Mouse (Mus musculus): ENCODE results near the gene Lhpp. TPM values are rescaled to one million over a fixed set of nuclear protein-coding genes. Genes with fewer than 3 reads are reported as not detected.

Gene Lhpp
- polyA plus RNA-seq, 1 experiment, result 26.2 TPM

GRCm38 (mm10) chr7:132732136-132732789, 121.8 kb downstream of the Lhpp start:
- Histone ChIP-seq H3K4me3 (ENCODE audit: insufficient read depth, low read length) (no peak overlapping the region), H3K4me1 (ENCODE audit: control insufficient read depth, insufficient read depth, low read length) (peaks cover 13% of the 10 kb centered on the region), H3K27ac (ENCODE audit: insufficient read depth, low read length) (no peak overlapping the region)
- TF ChIP-seq CTCF (IDR thresholded peaks at IDR 0.05; ENCODE audit: extremely low read depth, insufficient read depth, low read length) (no peak), POLR2A (IDR thresholded peaks at IDR 0.05; ENCODE audit: extremely low read depth, insufficient read depth, low read length) (no peak)

GRCm38 (mm10) chr7:132733521-132733920, 123.1 kb downstream of the Lhpp start:
- H3K27ac ChIP-seq (ENCODE audit: insufficient read depth, low read length), result peak overlapping the region; percentile 8; the same call in 1 of the 2 replicates
- H3K4me1 ChIP-seq (ENCODE audit: control insufficient read depth, insufficient read depth, low read length), result peaks cover 13% of the 10 kb centered on the region
- TF ChIP-seq CTCF (IDR thresholded peaks at IDR 0.05; ENCODE audit: extremely low read depth, insufficient read depth, low read length) (no peak), POLR2A (IDR thresholded peaks at IDR 0.05; ENCODE audit: extremely low read depth, insufficient read depth, low read length) (no peak)
- H3K4me3 ChIP-seq (ENCODE audit: insufficient read depth, low read length), result no peak overlapping the region

GRCm38 (mm10) chr7:132734222-132734621, 123.8 kb downstream of the Lhpp start:
- H3K27ac ChIP-seq (ENCODE audit: insufficient read depth, low read length), result peak overlapping the region; percentile 8; the same call in 1 of the 2 replicates

GRCm38 (mm10) chr7:132735145-132735544, 124.7 kb downstream of the Lhpp start:
- Histone ChIP-seq H3K4me3 (ENCODE audit: insufficient read depth, low read length) (no peak overlapping the region), H3K27ac (ENCODE audit: insufficient read depth, low read length) (peak overlapping the region; percentile 24; the same call in 1 of the 2 replicates), H3K4me1 (ENCODE audit: control insufficient read depth, insufficient read depth, low read length) (peaks cover 13% of the 10 kb centered on the region)
- TF ChIP-seq CTCF (IDR thresholded peaks at IDR 0.05; ENCODE audit: extremely low read depth, insufficient read depth, low read length) (no peak), POLR2A (IDR thresholded peaks at IDR 0.05; ENCODE audit: extremely low read depth, insufficient read depth, low read length) (no peak)

More at GRCm38 (mm10) chr7:132734222-132734621, 123.8 kb downstream of the Lhpp start:
- TF ChIP-seq CTCF (IDR thresholded peaks at IDR 0.05; ENCODE audit: extremely low read depth, insufficient read depth, low read length) (no peak), POLR2A (IDR thresholded peaks at IDR 0.05; ENCODE audit: extremely low read depth, insufficient read depth, low read length) (no peak)
- peaks cover 13% of the 10 kb centered on the region for H3K4me1 ChIP-seq (ENCODE audit: control insufficient read depth, insufficient read depth, low read length)
- no peak overlapping the region for H3K4me3 ChIP-seq (ENCODE audit: insufficient read depth, low read length)

GRCm38 (mm10) chr7:132736099-132736862, 125.8 kb downstream of the Lhpp start:
- no peak for TF ChIP-seq POLR2A (IDR thresholded peaks at IDR 0.05; ENCODE audit: extremely low read depth, insufficient read depth, low read length)
- peaks cover 10% of the 10 kb centered on the region for H3K4me1 ChIP-seq (ENCODE audit: control insufficient read depth, insufficient read depth, low read length)
- H3K4me3 ChIP-seq (ENCODE audit: insufficient read depth, low read length), result no peak overlapping the region
- peak overlapping the region; percentile 17; the same call in 1 of the 2 replicates for H3K27ac ChIP-seq (ENCODE audit: insufficient read depth, low read length)

- TF ChIP-seq POLR2A (IDR thresholded peaks at IDR 0.05; ENCODE audit: extremely low read depth, insufficient read depth, low read length), result no peak
- TF ChIP-seq CTCF (IDR thresholded peaks at IDR 0.05; ENCODE audit: extremely low read depth, insufficient read depth, low read length), result no peak
- H3K4me1 ChIP-seq (ENCODE audit: control insufficient read depth, insufficient read depth, low read length), result peaks cover 5% of the 10 kb centered on the region; the same call in 1 of the 2 replicates
- no peak overlapping the region for H3K27ac ChIP-seq (ENCODE audit: insufficient read depth, low read length)
- no peak overlapping the region for H3K4me3 ChIP-seq (ENCODE audit: insufficient read depth, low read length)
Measured at GRCm38 (mm10) chr7:132738844-132739243, 128.4 kb downstream of the Lhpp start.

GRCm38 (mm10) chr7:132739829-132740228, 129.4 kb downstream of the Lhpp start:
- no peak overlapping the region for H3K4me3 ChIP-seq (ENCODE audit: insufficient read depth, low read length)
- H3K4me1 ChIP-seq (ENCODE audit: control insufficient read depth, insufficient read depth, low read length), result peaks cover 3% of the 10 kb centered on the region; the same call in 1 of the 2 replicates
- H3K27ac ChIP-seq (ENCODE audit: insufficient read depth, low read length), result no peak overlapping the region
- TF ChIP-seq CTCF (IDR thresholded peaks at IDR 0.05; ENCODE audit: extremely low read depth, insufficient read depth, low read length) (no peak), POLR2A (IDR thresholded peaks at IDR 0.05; ENCODE audit: extremely low read depth, insufficient read depth, low read length) (no peak)

GRCm38 (mm10) chr7:132742912-132743311, 132.5 kb downstream of the Lhpp start:
- TF ChIP-seq CTCF (IDR thresholded peaks at IDR 0.05; ENCODE audit: extremely low read depth, insufficient read depth, low read length), result no peak
- no peak overlapping the region for H3K27ac ChIP-seq (ENCODE audit: insufficient read depth, low read length)
- no peak overlapping the region for H3K4me3 ChIP-seq (ENCODE audit: insufficient read depth, low read length)
- no peaks in the 10 kb centered on the region for H3K4me1 ChIP-seq (ENCODE audit: control insufficient read depth, insufficient read depth, low read length)

GRCm38 (mm10) chr7:132747096-132747495, 136.7 kb downstream of the Lhpp start:
- Histone ChIP-seq H3K4me1 (ENCODE audit: control insufficient read depth, insufficient read depth, low read length) (no peaks in the 10 kb centered on the region), H3K27ac (ENCODE audit: insufficient read depth, low read length) (no peak overlapping the region), H3K4me3 (ENCODE audit: insufficient read depth, low read length) (no peak overlapping the region)
- TF ChIP-seq CTCF (IDR thresholded peaks at IDR 0.05; ENCODE audit: extremely low read depth, insufficient read depth, low read length) (no peak), POLR2A (IDR thresholded peaks at IDR 0.05; ENCODE audit: extremely low read depth, insufficient read depth, low read length) (no peak)
